Mouse (Mus musculus): ENCODE measurements around the gene Rnf10. TPM values are rescaled to one million over a fixed set of nuclear protein-coding genes. Genes with fewer than 3 reads are reported as not detected.
A peak's percentile ranks its signal among the peaks of the same experiment; 100 is the strongest.

Gene Rnf10
- polyA plus RNA-seq, 1 experiment from 2014 or later = 77.1 TPM

DNA sequence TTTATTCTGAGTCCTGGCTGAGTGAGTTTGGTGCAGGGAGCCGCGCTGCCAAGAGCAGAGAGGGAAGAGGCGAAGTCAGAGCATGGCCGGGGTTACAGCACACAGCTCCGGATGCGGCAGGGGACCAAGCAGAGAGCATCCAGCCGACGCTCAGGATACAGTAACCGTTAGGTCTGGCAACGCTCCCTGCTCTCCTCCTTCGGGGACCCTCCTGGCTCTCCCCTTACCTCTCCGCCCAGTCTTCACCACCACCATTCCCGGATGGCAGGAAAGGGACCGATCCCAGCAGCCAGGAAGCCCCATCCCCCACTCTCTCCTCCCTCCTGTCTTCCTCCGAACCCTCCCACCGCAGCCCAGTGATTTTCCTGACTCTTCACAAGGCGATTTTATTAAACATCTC, 57.8 kb downstream of the Rnf10 start:
- H3K9me3 ChIP-seq (ENCODE audit: control insufficient read depth, low read length) = no peaks in the 10 kb centered on the region
- H3K4me1 ChIP-seq (ENCODE audit: control insufficient read depth in 2 of 2, insufficient read depth in 2 of 2, low read length in 2 of 2) = peaks cover 4 to 5% of the 10 kb centered on the region in 2 experiments; a peak in 1 of 4 replicates
- 2% methylated on average over 17 of the region's 17 CpGs for WGBS
- peaks cover 15% of the 10 kb centered on the region for H3K27me3 ChIP-seq (ENCODE audit: control insufficient read depth, insufficient read depth, low read length)
- H3K27ac ChIP-seq (replicated peaks in 1 of 2; ENCODE audit: control insufficient read depth in 1 of 2, insufficient read depth in 1 of 2, low read depth in 2 of 2, low read length in 2 of 2) = no peak overlapping the region
- ATAC-seq (ENCODE audit: insufficient number of reproducible peaks, insufficient read depth, low FRiP score, low read depth) = no peak
- peak overlapping the region; percentile 40 to 47 for H3K4me3 ChIP-seq (ENCODE audit: control insufficient read depth in 1 of 2, insufficient read depth in 1 of 2, low read depth in 1 of 2, low read length in 2 of 2)
- peak overlapping the region; percentile 63 for H3K9ac ChIP-seq (ENCODE audit: low read length)
- H3K36me3 ChIP-seq (ENCODE audit: control insufficient read depth, insufficient read depth, low read length) = no peaks in the 10 kb centered on the region
- peak overlapping the region; percentile 77 for H3K4me2 ChIP-seq (ENCODE audit: low read length)

DNA sequence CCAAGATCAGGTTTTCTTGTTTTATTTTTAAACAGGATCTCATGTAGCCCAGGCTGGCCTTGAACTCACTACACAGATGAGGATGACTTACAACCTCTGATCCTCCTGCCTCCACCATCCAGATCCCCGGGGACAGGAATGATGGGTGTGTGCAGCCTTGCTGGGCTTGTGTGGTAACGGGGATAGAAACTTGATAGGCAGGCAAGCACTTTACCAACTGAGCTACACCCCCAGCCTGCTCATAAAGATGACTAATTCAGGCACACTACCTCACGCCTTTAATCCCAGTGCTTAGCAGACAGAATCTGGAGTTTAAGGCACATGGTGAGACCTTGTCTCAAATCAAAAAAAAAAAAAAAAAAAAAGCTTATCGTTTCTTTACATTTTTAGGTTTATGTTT, 59.8 kb downstream of the Rnf10 start:
- WGBS = 61% methylated on average over 4 of the region's 4 CpGs
- H3K27me3 ChIP-seq (ENCODE audit: control insufficient read depth, insufficient read depth, low read length) = peaks cover 15% of the 10 kb centered on the region
- no peak overlapping the region for H3K4me3 ChIP-seq (ENCODE audit: control insufficient read depth in 1 of 2, insufficient read depth in 1 of 2, low read depth in 1 of 2, low read length in 2 of 2)
- no peak overlapping the region for H3K27ac ChIP-seq (replicated peaks in 1 of 2; ENCODE audit: control insufficient read depth in 1 of 2, insufficient read depth in 1 of 2, low read depth in 2 of 2, low read length in 2 of 2)
- H3K9ac ChIP-seq (ENCODE audit: low read length) = no peak overlapping the region
- no peak for ATAC-seq (ENCODE audit: insufficient number of reproducible peaks, insufficient read depth, low FRiP score, low read depth)
- H3K4me1 ChIP-seq (ENCODE audit: control insufficient read depth in 2 of 2, insufficient read depth in 2 of 2, low read length in 2 of 2) = peaks cover 4 to 5% of the 10 kb centered on the region in 2 experiments; a peak in 1 of 4 replicates
- H3K4me2 ChIP-seq (ENCODE audit: low read length) = no peak overlapping the region
- H3K9me3 ChIP-seq (ENCODE audit: control insufficient read depth, low read length) = no peaks in the 10 kb centered on the region
- no peaks in the 10 kb centered on the region for H3K36me3 ChIP-seq (ENCODE audit: control insufficient read depth, insufficient read depth, low read length)

DNA sequence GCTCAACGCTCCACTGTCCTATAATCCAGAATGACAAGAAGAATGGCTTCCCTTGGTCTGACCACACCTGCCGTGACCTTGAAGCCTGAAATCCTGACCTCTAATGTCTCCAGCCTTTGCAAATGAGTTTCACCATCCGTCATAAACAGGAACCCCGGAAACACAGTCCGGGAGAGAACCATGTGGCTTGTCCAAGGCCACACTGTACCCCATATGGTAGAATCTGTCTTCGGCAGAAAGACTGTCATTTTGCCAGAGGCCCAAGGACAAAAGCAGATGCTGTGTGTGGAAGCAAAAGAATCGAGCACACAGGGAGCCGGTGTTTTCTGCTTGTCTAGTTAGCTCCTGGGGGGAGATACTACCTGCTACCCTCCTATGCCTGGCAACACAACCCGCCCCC, 60.2 kb downstream of the Rnf10 start:
- 82% methylated on average over 9 of the region's 9 CpGs for WGBS
- H3K36me3 ChIP-seq (ENCODE audit: control insufficient read depth, insufficient read depth, low read length) = no peaks in the 10 kb centered on the region
- H3K9me3 ChIP-seq (ENCODE audit: control insufficient read depth, low read length) = no peaks in the 10 kb centered on the region
- H3K4me2 ChIP-seq (ENCODE audit: low read length) = no peak overlapping the region
- no peak overlapping the region for H3K9ac ChIP-seq (ENCODE audit: low read length)
- no peak overlapping the region for H3K4me3 ChIP-seq (ENCODE audit: control insufficient read depth in 1 of 2, insufficient read depth in 1 of 2, low read depth in 1 of 2, low read length in 2 of 2)
- H3K27me3 ChIP-seq (ENCODE audit: control insufficient read depth, insufficient read depth, low read length) = peaks cover 15% of the 10 kb centered on the region
- H3K4me1 ChIP-seq (ENCODE audit: control insufficient read depth in 2 of 2, insufficient read depth in 2 of 2, low read length in 2 of 2) = peaks cover 4 to 5% of the 10 kb centered on the region in 2 experiments; a peak in 1 of 4 replicates
- ATAC-seq (ENCODE audit: insufficient number of reproducible peaks, insufficient read depth, low FRiP score, low read depth) = no peak
- H3K27ac ChIP-seq (replicated peaks in 1 of 2; ENCODE audit: control insufficient read depth in 1 of 2, insufficient read depth in 1 of 2, low read depth in 2 of 2, low read length in 2 of 2) = no peak overlapping the region

DNA sequence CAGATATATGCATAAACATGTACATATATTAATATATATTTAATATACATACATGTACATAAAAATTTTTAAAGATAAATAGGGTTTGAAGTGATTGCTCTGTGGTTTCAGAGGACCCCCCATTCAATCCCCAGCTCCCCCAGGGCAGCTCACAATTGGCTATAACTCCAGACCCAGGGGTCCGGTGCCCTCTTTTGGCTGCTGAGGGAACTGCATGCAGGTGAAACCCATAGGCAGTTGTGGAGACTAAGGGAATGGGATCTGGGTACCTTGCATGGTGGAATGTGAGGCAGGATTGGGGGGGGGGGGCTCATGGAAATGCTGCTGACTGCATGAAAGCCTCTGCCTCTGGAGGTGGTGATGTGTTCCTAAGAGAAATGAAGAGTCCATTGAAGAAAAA, 62.3 kb downstream of the Rnf10 start:
- Histone ChIP-seq H3K9me3 (ENCODE audit: control insufficient read depth, low read length) (no peaks in the 10 kb centered on the region), H3K9ac (ENCODE audit: low read length) (no peak overlapping the region), H3K36me3 (ENCODE audit: control insufficient read depth, insufficient read depth, low read length) (no peaks in the 10 kb centered on the region), H3K4me1 (ENCODE audit: control insufficient read depth in 2 of 2, insufficient read depth in 2 of 2, low read length in 2 of 2) (peaks cover under 1 to 5% of the 10 kb centered on the region in 2 experiments; a peak in 1 of 4 replicates), H3K4me3 (ENCODE audit: control insufficient read depth in 1 of 2, insufficient read depth in 1 of 2, low read depth in 1 of 2, low read length in 2 of 2) (no peak overlapping the region), H3K27ac (replicated peaks in 1 of 2; ENCODE audit: control insufficient read depth in 1 of 2, insufficient read depth in 1 of 2, low read depth in 2 of 2, low read length in 2 of 2) (no peak overlapping the region), H3K27me3 (ENCODE audit: control insufficient read depth, insufficient read depth, low read length) (peaks cover 6% of the 10 kb centered on the region), H3K4me2 (ENCODE audit: low read length) (no peak overlapping the region)
- 19% methylated on average over 1 of the region's 1 CpGs for WGBS
- ATAC-seq (ENCODE audit: insufficient number of reproducible peaks, insufficient read depth, low FRiP score, low read depth) = no peak

DNA sequence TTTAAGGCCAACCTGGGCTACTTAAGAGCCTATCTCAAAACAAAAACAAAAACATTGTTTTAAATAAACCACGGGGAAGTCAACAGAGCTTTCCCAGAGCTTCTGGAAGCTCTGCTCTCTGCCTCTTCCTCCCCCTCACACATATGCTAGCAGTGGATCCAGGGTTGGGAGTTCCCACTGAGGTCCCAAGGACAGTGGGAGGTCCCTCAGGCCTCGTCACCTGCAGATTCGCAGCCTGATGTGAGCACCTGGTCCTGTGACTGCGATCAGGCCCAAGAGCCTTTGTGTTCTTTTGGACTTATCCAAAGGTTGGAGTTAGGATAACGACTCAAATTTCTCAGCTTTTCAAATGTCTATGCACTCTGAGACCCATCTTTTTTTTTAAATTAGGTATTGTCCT, 64.1 kb downstream of the Rnf10 start:
- H3K27ac ChIP-seq (replicated peaks in 1 of 2; ENCODE audit: control insufficient read depth in 1 of 2, insufficient read depth in 1 of 2, low read depth in 2 of 2, low read length in 2 of 2) = no peak overlapping the region
- no peak overlapping the region for H3K4me2 ChIP-seq (ENCODE audit: low read length)
- no peak overlapping the region for H3K4me3 ChIP-seq (ENCODE audit: control insufficient read depth in 1 of 2, insufficient read depth in 1 of 2, low read depth in 1 of 2, low read length in 2 of 2)
- no peaks in the 10 kb centered on the region for H3K9me3 ChIP-seq (ENCODE audit: control insufficient read depth, low read length)
- H3K27me3 ChIP-seq (ENCODE audit: control insufficient read depth, insufficient read depth, low read length) = peaks cover 11% of the 10 kb centered on the region
- peaks cover 8 to 15% of the 10 kb centered on the region in 2 experiments for H3K4me1 ChIP-seq (ENCODE audit: control insufficient read depth in 2 of 2, insufficient read depth in 2 of 2, low read length in 2 of 2)
- no peaks in the 10 kb centered on the region for H3K36me3 ChIP-seq (ENCODE audit: control insufficient read depth, insufficient read depth, low read length)
- WGBS = 63% methylated on average over 5 of the region's 5 CpGs
- ATAC-seq (ENCODE audit: insufficient number of reproducible peaks, insufficient read depth, low FRiP score, low read depth) = no peak
- no peak overlapping the region for H3K9ac ChIP-seq (ENCODE audit: low read length)

DNA sequence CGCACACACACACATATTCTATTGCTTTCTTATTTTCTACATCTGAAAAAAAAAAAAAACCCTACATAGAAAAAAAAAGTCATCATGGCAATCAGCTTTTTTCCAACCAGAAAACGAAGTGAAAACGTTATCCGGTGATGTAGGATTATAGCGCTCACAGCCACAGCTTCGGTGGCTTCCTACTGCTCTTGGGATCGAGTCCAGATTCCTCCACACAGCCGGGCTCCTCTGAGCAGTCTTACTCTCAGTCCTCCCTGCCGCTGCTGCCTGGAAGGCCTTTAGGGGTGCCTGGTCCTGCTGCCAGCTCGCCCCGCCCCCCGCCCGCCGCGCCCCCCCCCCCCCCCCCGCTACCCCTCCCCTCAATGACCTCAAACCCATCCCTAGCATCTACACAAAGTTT, 64.8 kb downstream of the Rnf10 start:
- Histone ChIP-seq H3K4me2 (ENCODE audit: low read length) (no peak overlapping the region), H3K4me3 (ENCODE audit: control insufficient read depth in 1 of 2, insufficient read depth in 1 of 2, low read depth in 1 of 2, low read length in 2 of 2) (no peak overlapping the region), H3K4me1 (ENCODE audit: control insufficient read depth in 2 of 2, insufficient read depth in 2 of 2, low read length in 2 of 2) (peaks cover 8 to 15% of the 10 kb centered on the region in 2 experiments), H3K9me3 (ENCODE audit: control insufficient read depth, low read length) (no peaks in the 10 kb centered on the region), H3K27me3 (ENCODE audit: control insufficient read depth, insufficient read depth, low read length) (peaks cover 14% of the 10 kb centered on the region), H3K27ac (replicated peaks in 1 of 2; ENCODE audit: control insufficient read depth in 1 of 2, insufficient read depth in 1 of 2, low read depth in 2 of 2, low read length in 2 of 2) (no peak overlapping the region), H3K36me3 (ENCODE audit: control insufficient read depth, insufficient read depth, low read length) (no peaks in the 10 kb centered on the region), H3K9ac (ENCODE audit: low read length) (no peak overlapping the region)
- 12% methylated on average over 9 of the region's 16 CpGs for WGBS
- ATAC-seq (ENCODE audit: insufficient number of reproducible peaks, insufficient read depth, low FRiP score, low read depth) = no peak

DNA sequence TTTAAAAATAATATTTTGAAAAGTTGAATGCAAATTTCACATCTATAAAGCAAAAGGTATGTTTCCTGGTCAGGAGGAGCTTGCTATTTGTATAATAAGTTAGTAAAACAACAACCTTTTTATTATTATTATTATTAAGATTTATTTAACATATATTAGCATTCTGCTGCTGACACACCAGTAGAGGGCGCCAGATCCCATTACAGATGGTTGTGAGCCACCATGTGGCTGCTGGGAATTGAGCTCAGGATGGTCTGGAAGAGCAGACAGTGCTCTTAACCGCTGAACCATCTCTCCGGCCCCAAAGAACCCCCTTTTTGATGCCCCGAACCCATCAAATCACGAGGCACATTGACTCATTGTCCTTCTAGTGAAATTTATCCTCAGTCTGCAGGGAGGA, 65.5 kb downstream of the Rnf10 start:
- Histone ChIP-seq H3K27me3 (ENCODE audit: control insufficient read depth, insufficient read depth, low read length) (peaks cover 14% of the 10 kb centered on the region), H3K27ac (replicated peaks in 1 of 2; ENCODE audit: control insufficient read depth in 1 of 2, insufficient read depth in 1 of 2, low read depth in 2 of 2, low read length in 2 of 2) (no peak overlapping the region), H3K9ac (ENCODE audit: low read length) (no peak overlapping the region), H3K4me3 (ENCODE audit: control insufficient read depth in 1 of 2, insufficient read depth in 1 of 2, low read depth in 1 of 2, low read length in 2 of 2) (no peak overlapping the region), H3K9me3 (ENCODE audit: control insufficient read depth, low read length) (no peaks in the 10 kb centered on the region), H3K36me3 (ENCODE audit: control insufficient read depth, insufficient read depth, low read length) (no peaks in the 10 kb centered on the region), H3K4me2 (ENCODE audit: low read length) (no peak overlapping the region), H3K4me1 (ENCODE audit: control insufficient read depth in 2 of 2, insufficient read depth in 2 of 2, low read length in 2 of 2) (peaks cover 8 to 15% of the 10 kb centered on the region in 2 experiments)
- WGBS = 59% methylated on average over 5 of the region's 5 CpGs
- no peak for ATAC-seq (ENCODE audit: insufficient number of reproducible peaks, insufficient read depth, low FRiP score, low read depth)

DNA sequence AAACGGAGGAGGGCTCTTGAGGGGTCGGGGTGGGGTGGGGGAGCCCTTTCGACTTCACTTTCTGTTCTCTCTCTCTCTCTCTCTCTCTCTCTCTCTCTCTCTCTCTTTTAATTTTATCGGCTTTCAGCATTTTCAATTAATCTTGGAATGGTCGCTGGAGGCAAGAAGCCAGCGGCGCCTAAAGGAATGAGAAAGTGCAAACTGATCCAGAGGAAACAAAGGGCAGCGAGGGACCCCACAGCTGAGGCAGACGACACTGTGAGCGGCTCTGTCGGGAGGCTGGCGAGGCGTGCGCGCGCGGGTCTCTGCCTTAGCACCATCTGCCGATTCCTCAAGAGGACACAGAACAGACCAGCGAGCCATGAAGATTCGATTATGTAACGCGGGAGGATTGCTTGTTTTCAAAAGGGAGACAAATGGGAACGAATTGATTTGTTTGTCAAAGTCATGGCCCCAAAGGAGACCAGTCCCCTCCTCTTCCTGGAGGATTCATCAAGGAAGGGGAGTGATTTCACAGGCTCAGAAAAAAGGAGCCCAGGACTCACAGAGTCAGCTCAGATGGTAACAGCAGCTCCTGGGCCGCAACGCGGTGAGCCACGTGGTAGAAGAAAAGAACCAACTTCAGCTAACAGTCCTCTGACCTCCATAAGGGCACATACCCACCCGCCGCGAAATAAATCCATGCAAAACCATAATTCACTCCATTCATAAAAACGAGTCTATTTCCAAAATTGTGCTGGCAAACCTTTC, 68.0 kb downstream of the Rnf10 start:
- Histone ChIP-seq H3K27me3 (ENCODE audit: control insufficient read depth, insufficient read depth, low read length) (peaks cover 14% of the 10 kb centered on the region), H3K9ac (ENCODE audit: low read length) (peak overlapping the region; percentile 67), H3K27ac (replicated peaks in 1 of 2; ENCODE audit: control insufficient read depth in 1 of 2, insufficient read depth in 1 of 2, low read depth in 2 of 2, low read length in 2 of 2) (no peak overlapping the region), H3K9me3 (ENCODE audit: control insufficient read depth, low read length) (no peaks in the 10 kb centered on the region), H3K4me2 (ENCODE audit: low read length) (peak overlapping the region; percentile 75), H3K4me3 (ENCODE audit: control insufficient read depth in 1 of 2, insufficient read depth in 1 of 2, low read depth in 1 of 2, low read length in 2 of 2) (peak overlapping the region; percentile 32 to 38), H3K36me3 (ENCODE audit: control insufficient read depth, insufficient read depth, low read length) (no peaks in the 10 kb centered on the region), H3K4me1 (ENCODE audit: control insufficient read depth in 2 of 2, insufficient read depth in 2 of 2, low read length in 2 of 2) (peaks cover 8 to 10% of the 10 kb centered on the region in 2 experiments)
- 4% methylated on average over 31 of the region's 31 CpGs for WGBS
- ATAC-seq (ENCODE audit: insufficient number of reproducible peaks, insufficient read depth, low FRiP score, low read depth) = no peak
